Mouse (Mus musculus) activated CD4-positive, CD25-positive, alpha-beta regulatory T cell (primary cell): Measurements from ENCODE around the gene Clic1. TPM values are rescaled to one million over a fixed set of nuclear protein-coding genes. Genes with fewer than 3 reads are reported as not detected.

Source experiments
- polyA plus RNA-seq, 2 experiments: library from polyadenylated mRNA; unstranded; fragments of 100-300 nt; shearing (Covaris generic); gene quantifications; one replicate each; pipeline ENCODE4 v1.2.1; 2017

Clic1 gene
- polyA plus RNA-seq, 2 experiments from 2014 or later, result 647 to 661 TPM

Other genes with a start within 250 kb of the Clic1 start
- gene Cyp21a1, start 245.4 kb upstream of the Clic1 start, polyA plus RNA-seq, result not detected
- 10 to 100 TPM; 37.4 to 47.4 TPM for gene Stk19, start 213.0 kb upstream of the Clic1 start, polyA plus RNA-seq
- gene Dxo, start 212.9 kb upstream of the Clic1 start, polyA plus RNA-seq, result 10 to 100 TPM; 47.0 to 49.6 TPM
- 100 to 1,000 TPM in 1 of 2 experiments, 10 to 100 TPM in 1; 81.8 to 107 TPM for gene Skiv2l, start 199.8 kb upstream of the Clic1 start, polyA plus RNA-seq
- gene Nelfe, start 199.6 kb upstream of the Clic1 start, polyA plus RNA-seq, result 10 to 100 TPM; 37.9 to 46.0 TPM
- gene Cfb, start 187.4 kb upstream of the Clic1 start, polyA plus RNA-seq, result 1 to 10 TPM; 1.8 to 8.9 TPM
- under 1 TPM; 0.16 to 0.74 TPM for gene Zbtb12, start 170.5 kb upstream of the Clic1 start, polyA plus RNA-seq
- gene Gm20547, start 167.9 kb upstream of the Clic1 start, polyA plus RNA-seq, result not detected
- 1 to 10 TPM; 1.6 to 4.0 TPM for gene C2, start 151.7 kb upstream of the Clic1 start, polyA plus RNA-seq
- gene Ehmt2, start 151.5 kb upstream of the Clic1 start, polyA plus RNA-seq, result 10 to 100 TPM; 60.3 to 72.7 TPM
- not detected for gene Slc44a4, start 135.5 kb upstream of the Clic1 start, polyA plus RNA-seq
- 10 to 100 TPM; 55.1 to 60.0 TPM for gene Neu1, start 118.7 kb upstream of the Clic1 start, polyA plus RNA-seq
- gene Hspa1b, start 90.7 kb upstream of the Clic1 start, polyA plus RNA-seq, result 10 to 100 TPM in 1 of 2 experiments, under 1 TPM in 1; 0.70 to 78.1 TPM
- 1 to 10 TPM in 1 of 2 experiments, not detected in 1; 2.5 TPM for gene Gm20481, start 80.1 kb upstream of the Clic1 start, polyA plus RNA-seq
- gene Hspa1a, start 77.8 kb upstream of the Clic1 start, polyA plus RNA-seq, result 10 to 100 TPM in 1 of 2 experiments, not detected in 1; 18.3 TPM
- gene Hspa1l, start 77.3 kb upstream of the Clic1 start, polyA plus RNA-seq, result under 1 TPM; 0.27 to 0.50 TPM
- 10 to 100 TPM; 79.0 to 93.1 TPM for gene Lsm2, start 68.1 kb upstream of the Clic1 start, polyA plus RNA-seq
- gene Vars, start 49.0 kb upstream of the Clic1 start, polyA plus RNA-seq, result 100 to 1,000 TPM; 126 to 153 TPM
- under 1 TPM in 1 of 2 experiments, not detected in 1; 0.52 TPM for gene Vwa7, start 33.4 kb upstream of the Clic1 start, polyA plus RNA-seq
- gene Sapcd1, start 21.9 kb upstream of the Clic1 start, polyA plus RNA-seq, result under 1 TPM; 0.36 to 0.48 TPM
- 1 to 10 TPM in 1 of 2 experiments, under 1 TPM in 1; 0.87 to 2.6 TPM for gene Msh5, start 3.2 kb upstream of the Clic1 start, polyA plus RNA-seq
- 1 to 10 TPM in 1 of 2 experiments, under 1 TPM in 1; 0.83 to 2.7 TPM for gene Ddah2, start 9.1 kb downstream of the Clic1 start, polyA plus RNA-seq
- gene Ly6g6c, start 15.4 kb downstream of the Clic1 start, polyA plus RNA-seq, result not detected
- not detected for gene Mpig6b, start 16.2 kb downstream of the Clic1 start, polyA plus RNA-seq
- under 1 TPM in 1 of 2 experiments, not detected in 1; 0.15 TPM for gene Ly6g6e, start 26.9 kb downstream of the Clic1 start, polyA plus RNA-seq
- not detected for gene Ly6g6d, start 28.1 kb downstream of the Clic1 start, polyA plus RNA-seq
- gene Ly6g6f, start 35.6 kb downstream of the Clic1 start, polyA plus RNA-seq, result under 1 TPM in 1 of 2 experiments, not detected in 1; 0.26 TPM
- gene Abhd16a, start 39.3 kb downstream of the Clic1 start, polyA plus RNA-seq, result 10 to 100 TPM; 59.7 to 60.5 TPM
- under 1 TPM in 1 of 2 experiments, not detected in 1; 0.36 TPM for gene Ly6g5c, start 58.3 kb downstream of the Clic1 start, polyA plus RNA-seq
- gene Ly6g5b, start 65.5 kb downstream of the Clic1 start, polyA plus RNA-seq, result 1 to 10 TPM; 3.4 to 9.5 TPM
- 10 to 100 TPM; 53.8 to 59.4 TPM for gene Gpank1, start 71.5 kb downstream of the Clic1 start, polyA plus RNA-seq
- 100 to 1,000 TPM; 351 to 388 TPM for gene Csnk2b, start 72.1 kb downstream of the Clic1 start, polyA plus RNA-seq
- gene D17H6S53E, start 76.4 kb downstream of the Clic1 start, polyA plus RNA-seq, result 1 to 10 TPM in 1 of 2 experiments, under 1 TPM in 1; 0.88 to 2.4 TPM
- gene Apom, start 82.1 kb downstream of the Clic1 start, polyA plus RNA-seq, result under 1 TPM; 0.28 to 0.37 TPM
- gene Bag6, start 85.2 kb downstream of the Clic1 start, polyA plus RNA-seq, result 10 to 100 TPM; 61.6 to 63.2 TPM
- gene Prrc2a, start 114.9 kb downstream of the Clic1 start, polyA plus RNA-seq, result 10 to 100 TPM; 33.4 to 33.5 TPM
- gene Aif1, start 126.1 kb downstream of the Clic1 start, polyA plus RNA-seq, result 10 to 100 TPM in 1 of 2 experiments, 1 to 10 TPM in 1; 5.5 to 18.3 TPM
- gene Lst1, start 138.5 kb downstream of the Clic1 start, polyA plus RNA-seq, result 10 to 100 TPM in 1 of 2 experiments, 1 to 10 TPM in 1; 8.9 to 14.6 TPM
- 1,000 to 10,000 TPM; 1,461 to 1,672 TPM for gene Ltb, start 144.5 kb downstream of the Clic1 start, polyA plus RNA-seq
- 10 to 100 TPM; 27.9 to 30.5 TPM for gene Tnf, start 152.0 kb downstream of the Clic1 start, polyA plus RNA-seq
- 100 to 1,000 TPM in 1 of 2 experiments, 10 to 100 TPM in 1; 94.1 to 110 TPM for gene Lta, start 155.4 kb downstream of the Clic1 start, polyA plus RNA-seq
- gene Gm16181, start 170.9 kb downstream of the Clic1 start, polyA plus RNA-seq, result 1 to 10 TPM in 1 of 2 experiments, not detected in 1; 1.2 TPM
- 1 to 10 TPM; 4.2 to 9.7 TPM for gene Atp6v1g2, start 183.7 kb downstream of the Clic1 start, polyA plus RNA-seq
- 10 to 100 TPM; 20.6 to 22.5 TPM for gene Nfkbil1, start 185.8 kb downstream of the Clic1 start, polyA plus RNA-seq
- gene Ddx39b, start 191.8 kb downstream of the Clic1 start, polyA plus RNA-seq, result 100 to 1,000 TPM; 227 to 243 TPM
- gene H2-D1, start 212.8 kb downstream of the Clic1 start, polyA plus RNA-seq, result 1,000 to 10,000 TPM; 4,556 to 6,565 TPM